Mouse (Mus musculus) midbrain, embryonic 13.5 days (tissue): ENCODE results near the gene Erlec1. TPM values are rescaled to one million over a fixed set of nuclear protein-coding genes. Genes with fewer than 3 reads are reported as not detected.

Experiments used
- polyA plus RNA-seq: library from polyadenylated mRNA; unstranded; fragments of >200 nt; fragmentation: Nextera tagmentation; extraction: Ambion mirVana; gene quantifications from 2 replicates; pipeline ENCODE4 v1.2.1, GENCODE M21; 2015

The Erlec1 gene
- polyA plus RNA-seq, 1 experiment from 2014 or later, result 11.5 TPM

Other genes with a start within 250 kb of the Erlec1 start
- gene Psme4, start 182.6 kb downstream of the Erlec1 start, polyA plus RNA-seq, result 24.7 and 24.9 TPM in 2 replicates
- gene Gpr75, start 69.0 kb downstream of the Erlec1 start, polyA plus RNA-seq, result 3.2 and 3.8 TPM in 2 replicates
- gene Asb3, start 68.9 kb downstream of the Erlec1 start, polyA plus RNA-seq, result 31.8 and 33.0 TPM in 2 replicates
- 21.9 and 23.1 TPM in 2 replicates for gene Chac2, start 32.0 kb upstream of the Erlec1 start, polyA plus RNA-seq
- not detected in 2 replicates for gene Gm17332, start 228.1 kb upstream of the Erlec1 start, polyA plus RNA-seq